Mouse (Mus musculus) forebrain, embryonic 16.5 days (tissue): Measurements from ENCODE around the gene Pdia5. TPM values are rescaled to one million over a fixed set of nuclear protein-coding genes. Genes with fewer than 3 reads are reported as not detected.
A peak's percentile ranks its signal among the peaks of the same experiment; 100 is the strongest.

Experiments used
- ATAC-seq: fragments of 200-750 bp; cut with Nextera tagmentation; 2 replicates; pipeline ENCODE4 v1.8.0; 2017; ENCODE audit warnings: mild to moderate bottlenecking, moderate library complexity
- H3K27ac ChIP-seq: fragments of 300-500 bp; sonication (generic); 2 replicates; pipeline ENCODE4 v1.5.1; 2014; ENCODE audit warnings: low read length, control low read depth
- H3K27me3 ChIP-seq: fragments of 300-500 bp; sonication (generic); replicated peaks from 2 replicates; pipeline ENCODE4 v1.6.1; 2014; ENCODE audit warnings: low read length; ENCODE audit not compliant: control insufficient read depth, insufficient read depth
- H3K36me3 ChIP-seq: fragments of 300-500 bp; sonication (generic); 2 replicates; pipeline ENCODE4 v1.6.1; 2014; ENCODE audit not compliant: control insufficient read depth, insufficient read depth
- H3K4me1 ChIP-seq: fragments of 300-500 bp; sonication (generic); replicated peaks from 2 replicates; pipeline ENCODE4 v1.6.1; 2014; ENCODE audit warnings: low read length; ENCODE audit not compliant: control insufficient read depth, insufficient read depth
- H3K4me2 ChIP-seq: fragments of 300-500 bp; sonication (generic); 2 replicates; pipeline ENCODE4 v1.6.1; 2014; ENCODE audit warnings: mild to moderate bottlenecking, low read length, control low read depth
- H3K4me3 ChIP-seq: fragments of 300-500 bp; sonication (generic); replicated peaks from 2 replicates; pipeline ENCODE4 v1.5.1; 2014; ENCODE audit warnings: mild to moderate bottlenecking, low read length, control low read depth
- H3K9ac ChIP-seq: fragments of 300-500 bp; sonication (generic); replicated peaks from 2 replicates; pipeline ENCODE4 v1.6.1; 2014; ENCODE audit warnings: low read depth, low read length, control low read depth
- H3K9me3 ChIP-seq: fragments of 300-500 bp; sonication (generic); 2 replicates; pipeline ENCODE4 v1.6.1; 2016; ENCODE audit warnings: low read length; ENCODE audit not compliant: control insufficient read depth
- WGBS: fragments of 180-500 bp; shearing (Covaris S2); extraction: QIAGEN DNeasy Blood & Tissue Kit; methylation state at CpG from one replicate; pipeline ENCODE4 v1.1.7; 2014; 5-methylcytosine and 5-hydroxymethylcytosine counted together
- polyA plus RNA-seq: library from polyadenylated mRNA; unstranded; fragments of >200 nt; fragmentation: Nextera tagmentation; extraction: Ambion mirVana; gene quantifications from 2 replicates; pipeline ENCODE4 v1.2.1, GENCODE M21; 2015

Gene Pdia5
- polyA plus RNA-seq, 1 experiment from 2014 or later: 9.8 TPM

DNA sequence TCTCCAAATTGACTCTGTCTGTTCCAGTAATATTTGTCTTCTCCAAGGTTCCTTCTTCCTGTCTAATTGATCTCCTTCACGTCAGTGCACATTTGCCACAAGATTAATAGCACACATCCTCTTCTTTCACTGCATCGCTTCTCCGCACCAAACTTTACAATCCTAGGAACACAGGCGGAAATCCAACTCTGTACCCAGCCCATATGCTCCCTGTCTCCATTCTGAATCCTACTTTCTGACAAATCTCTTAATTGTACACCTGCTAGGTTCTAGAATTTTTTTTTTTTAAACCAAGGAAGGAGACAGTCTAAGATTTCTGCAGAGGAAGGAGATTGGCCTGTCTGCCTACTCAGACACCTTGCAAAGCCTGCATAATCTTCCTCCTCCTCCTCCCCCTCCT is 59.1 kb downstream of the Pdia5 start:
- Histone ChIP-seq H3K9me3 (no peaks in the 10 kb centered on the region), H3K9ac (no peak overlapping the region), H3K27me3 (no peaks in the 10 kb centered on the region), H3K36me3 (no peaks in the 10 kb centered on the region), H3K4me2 (no peak overlapping the region), H3K4me1 (no peaks in the 10 kb centered on the region), H3K27ac (no peak overlapping the region), H3K4me3 (no peak overlapping the region)
- 76% methylated on average over 4 of the region's 4 CpGs for WGBS
- no peak for ATAC-seq

DNA sequence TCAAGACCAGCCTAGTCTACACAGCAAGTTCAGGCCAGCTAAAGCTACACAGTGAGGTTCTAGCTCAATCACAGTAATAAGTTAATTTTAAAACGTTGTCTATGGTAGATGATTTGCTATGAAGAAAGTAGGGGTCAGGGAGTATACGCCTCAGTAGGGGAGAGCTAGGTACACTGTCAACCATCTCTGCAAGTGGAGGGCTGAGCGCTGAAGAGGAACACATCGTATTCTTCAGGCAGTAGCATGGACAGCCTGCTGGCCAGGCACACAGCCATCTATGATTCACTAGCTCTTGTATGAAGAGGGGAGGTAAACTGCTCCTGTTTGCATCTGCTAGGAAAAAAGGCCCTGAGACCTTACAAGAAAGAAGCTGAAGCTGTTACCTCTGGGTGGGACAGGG is 65.7 kb downstream of the Pdia5 start:
- Histone ChIP-seq H3K9me3 (no peaks in the 10 kb centered on the region), H3K36me3 (no peaks in the 10 kb centered on the region), H3K4me2 (no peak overlapping the region), H3K27me3 (no peaks in the 10 kb centered on the region), H3K9ac (no peak overlapping the region), H3K4me1 (no peaks in the 10 kb centered on the region), H3K27ac (no peak overlapping the region), H3K4me3 (no peak overlapping the region)
- no peak for ATAC-seq
- 80% methylated on average over 4 of the region's 4 CpGs for WGBS

DNA sequence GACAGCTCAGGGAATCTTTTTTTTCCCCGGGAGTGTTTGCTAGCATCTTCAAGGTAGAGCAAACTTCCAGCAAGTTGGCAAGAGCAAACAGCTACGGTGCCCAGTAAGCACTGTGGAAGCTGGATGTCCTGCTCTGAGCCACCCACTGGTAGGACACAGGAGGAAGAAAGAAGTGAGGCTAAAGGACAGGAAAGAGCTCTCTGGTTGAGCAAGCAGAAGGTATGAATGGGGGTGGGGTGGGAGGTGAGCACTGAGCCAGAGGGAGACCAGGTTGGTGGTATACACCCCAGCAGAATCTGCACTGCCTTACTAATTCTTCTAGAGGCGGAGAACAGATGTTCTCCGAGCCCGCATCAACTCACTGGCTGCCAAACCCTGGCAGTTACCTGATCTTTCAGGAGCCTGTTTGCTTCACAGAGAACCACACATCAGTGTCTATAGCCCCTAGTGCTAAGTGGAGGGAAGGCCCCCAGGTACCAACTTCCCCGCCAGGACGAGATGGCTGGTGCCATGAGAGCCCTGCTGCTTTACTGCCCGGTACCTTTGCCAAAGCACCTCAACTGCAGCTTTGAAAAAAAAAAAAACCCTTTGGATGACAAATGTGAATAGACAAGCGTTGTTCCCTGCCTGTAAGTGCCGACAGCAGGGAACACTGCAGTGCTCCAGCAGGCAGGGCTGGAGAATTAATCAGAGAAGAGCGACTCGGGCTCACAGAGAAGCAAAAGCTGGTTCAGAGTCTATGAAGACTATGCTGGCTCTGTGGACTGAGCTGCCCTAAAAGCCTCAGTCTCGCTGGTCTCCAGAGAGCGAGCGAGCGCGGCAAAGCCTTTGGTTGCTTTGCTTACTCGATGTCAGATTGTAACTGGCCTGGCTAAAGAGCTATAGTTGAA is 67.2 kb downstream of the Pdia5 start:
- no peak overlapping the region for H3K4me3 ChIP-seq
- 57% methylated on average over 18 of the region's 18 CpGs for whole genome bisulfite sequencing
- H3K27me3 ChIP-seq: no peaks in the 10 kb centered on the region
- ATAC-seq: no peak; the same call in 1 of the 2 replicates
- no peaks in the 10 kb centered on the region for H3K9me3 ChIP-seq
- no peaks in the 10 kb centered on the region for H3K36me3 ChIP-seq
- H3K4me1 ChIP-seq: no peaks in the 10 kb centered on the region
- H3K9ac ChIP-seq: no peak overlapping the region
- no peak overlapping the region for H3K4me2 ChIP-seq
- H3K27ac ChIP-seq: no peak overlapping the region

DNA sequence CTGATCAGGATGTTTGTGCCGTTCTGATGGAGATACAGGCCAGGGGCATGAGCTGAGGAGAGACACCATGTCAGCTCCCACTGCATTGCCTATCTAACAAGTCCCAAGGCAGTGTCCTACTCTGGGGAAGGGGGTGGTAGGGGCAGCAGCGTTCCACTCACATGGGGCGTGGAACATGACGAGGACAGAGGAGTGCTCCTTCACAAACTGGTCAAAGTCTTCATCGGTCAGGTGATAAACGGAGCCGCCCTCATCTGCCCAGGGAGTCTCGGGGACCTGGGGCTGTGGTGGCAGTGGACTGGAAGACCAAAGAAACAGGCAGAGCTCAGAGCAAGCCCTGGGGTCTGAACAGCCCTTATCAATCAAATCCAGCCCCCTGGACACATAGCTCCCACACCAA is 68.0 kb downstream of the Pdia5 start:
- H3K4me2 ChIP-seq: no peak overlapping the region
- H3K27ac ChIP-seq: no peak overlapping the region
- no peak overlapping the region for H3K4me3 ChIP-seq
- no peaks in the 10 kb centered on the region for H3K4me1 ChIP-seq
- no peak overlapping the region for H3K9ac ChIP-seq
- 94% methylated on average over 8 of the region's 8 CpGs for WGBS
- no peaks in the 10 kb centered on the region for H3K27me3 ChIP-seq
- no peak for ATAC-seq
- H3K9me3 ChIP-seq: no peaks in the 10 kb centered on the region
- no peaks in the 10 kb centered on the region for H3K36me3 ChIP-seq

DNA sequence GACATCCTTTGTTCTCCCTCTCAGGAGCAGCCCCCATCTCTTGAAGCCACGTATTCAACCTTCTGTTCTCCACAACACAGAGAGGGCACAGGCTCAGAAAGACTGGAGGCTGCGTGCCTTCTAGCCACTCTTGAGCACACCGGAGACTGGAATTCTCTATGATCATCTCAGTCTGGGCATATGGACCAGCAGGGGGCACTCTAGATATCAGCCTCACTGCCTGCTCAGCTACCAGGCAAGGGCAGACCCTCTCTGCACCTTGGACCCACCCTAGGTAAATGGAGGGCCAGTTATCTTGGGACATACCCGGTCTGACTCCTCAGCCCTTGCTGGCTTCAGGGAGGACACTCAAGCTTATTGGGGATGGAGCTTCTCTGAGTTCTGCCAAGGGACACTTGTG is 68.5 kb downstream of the Pdia5 start:
- Histone ChIP-seq H3K9ac (no peak overlapping the region), H3K9me3 (no peaks in the 10 kb centered on the region), H3K27me3 (no peaks in the 10 kb centered on the region), H3K36me3 (no peaks in the 10 kb centered on the region), H3K4me2 (no peak overlapping the region), H3K4me3 (no peak overlapping the region), H3K27ac (no peak overlapping the region), H3K4me1 (no peaks in the 10 kb centered on the region)
- ATAC-seq: peak; percentile 54; the same call in 1 of the 2 replicates
- 77% methylated on average over 4 of the region's 4 CpGs for WGBS

DNA sequence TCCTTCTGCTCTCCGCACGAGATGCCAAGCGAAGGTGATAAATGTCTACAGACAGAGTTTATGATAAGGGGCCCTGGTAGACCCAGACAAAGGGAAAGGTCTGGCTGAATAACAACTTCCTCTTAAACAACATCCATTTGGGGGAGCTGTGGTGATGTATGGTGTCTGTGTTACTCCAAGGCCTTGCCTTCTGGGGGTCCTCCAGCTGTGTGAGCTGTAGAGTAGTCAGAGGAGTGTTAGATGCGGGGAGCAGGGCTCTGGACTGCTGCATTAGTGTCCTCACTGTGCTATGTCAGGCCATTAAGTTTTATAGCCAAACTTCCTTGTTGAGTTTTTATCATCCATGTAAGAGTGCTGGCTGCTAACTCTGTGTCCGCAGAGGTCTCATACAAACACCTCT is 76.1 kb downstream of the Pdia5 start:
- 90% methylated on average over 5 of the region's 5 CpGs for WGBS
- Histone ChIP-seq H3K4me2 (no peak overlapping the region), H3K4me1 (no peaks in the 10 kb centered on the region), H3K9me3 (no peaks in the 10 kb centered on the region), H3K9ac (no peak overlapping the region), H3K4me3 (no peak overlapping the region), H3K36me3 (no peaks in the 10 kb centered on the region), H3K27ac (no peak overlapping the region), H3K27me3 (no peaks in the 10 kb centered on the region)
- no peak for ATAC-seq

DNA sequence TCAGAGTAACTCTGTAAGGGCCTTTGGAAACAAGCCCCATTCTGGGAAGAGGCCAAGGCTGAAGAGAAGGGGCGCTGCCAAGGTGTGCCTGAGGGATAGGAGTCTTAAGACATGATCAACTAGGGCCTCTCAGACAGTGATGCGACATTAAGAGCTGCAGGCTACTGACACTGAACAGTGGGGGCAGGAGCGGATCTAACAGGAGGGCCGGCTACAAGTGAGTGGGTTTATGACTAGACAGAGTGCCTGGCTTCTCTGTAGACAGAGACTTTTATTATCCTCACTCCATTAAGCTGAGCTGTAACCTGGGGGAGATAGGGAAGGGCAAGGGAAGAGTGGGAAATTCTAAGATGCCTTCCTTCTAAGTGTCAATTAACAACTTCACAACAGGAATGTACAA is 84.0 kb downstream of the Pdia5 start:
- Histone ChIP-seq H3K4me1 (no peaks in the 10 kb centered on the region), H3K9me3 (no peaks in the 10 kb centered on the region), H3K4me3 (no peak overlapping the region), H3K27ac (no peak overlapping the region), H3K9ac (no peak overlapping the region), H3K4me2 (no peak overlapping the region), H3K27me3 (no peaks in the 10 kb centered on the region), H3K36me3 (no peaks in the 10 kb centered on the region)
- 82% methylated on average over 4 of the region's 4 CpGs for WGBS
- no peak for ATAC-seq

DNA sequence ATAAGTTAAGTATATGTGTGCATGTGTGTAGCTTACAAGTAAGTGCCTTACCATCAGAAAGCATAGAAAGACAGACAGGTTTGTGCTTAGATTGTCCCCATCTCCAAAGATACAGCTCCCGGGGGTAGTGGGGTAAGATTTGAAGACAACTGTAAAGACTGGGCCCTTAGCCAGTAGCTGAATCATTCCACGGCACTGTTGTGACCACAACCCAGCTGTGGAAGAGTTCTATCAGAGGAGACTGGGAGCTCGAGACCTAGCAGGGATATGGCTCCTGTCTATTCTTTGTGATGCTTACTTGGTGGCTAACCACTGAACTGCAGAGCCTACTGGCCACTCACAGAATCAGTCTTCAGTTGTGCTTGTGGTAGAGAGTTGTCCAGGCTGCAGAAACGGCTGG is 84.5 kb downstream of the Pdia5 start:
- H3K9me3 ChIP-seq: no peaks in the 10 kb centered on the region
- WGBS: 73% methylated on average over 4 of the region's 4 CpGs
- ATAC-seq: no peak
- no peaks in the 10 kb centered on the region for H3K36me3 ChIP-seq
- H3K4me1 ChIP-seq: no peaks in the 10 kb centered on the region
- no peaks in the 10 kb centered on the region for H3K27me3 ChIP-seq
- no peak overlapping the region for H3K9ac ChIP-seq
- no peak overlapping the region for H3K4me3 ChIP-seq
- no peak overlapping the region for H3K4me2 ChIP-seq
- no peak overlapping the region for H3K27ac ChIP-seq

DNA sequence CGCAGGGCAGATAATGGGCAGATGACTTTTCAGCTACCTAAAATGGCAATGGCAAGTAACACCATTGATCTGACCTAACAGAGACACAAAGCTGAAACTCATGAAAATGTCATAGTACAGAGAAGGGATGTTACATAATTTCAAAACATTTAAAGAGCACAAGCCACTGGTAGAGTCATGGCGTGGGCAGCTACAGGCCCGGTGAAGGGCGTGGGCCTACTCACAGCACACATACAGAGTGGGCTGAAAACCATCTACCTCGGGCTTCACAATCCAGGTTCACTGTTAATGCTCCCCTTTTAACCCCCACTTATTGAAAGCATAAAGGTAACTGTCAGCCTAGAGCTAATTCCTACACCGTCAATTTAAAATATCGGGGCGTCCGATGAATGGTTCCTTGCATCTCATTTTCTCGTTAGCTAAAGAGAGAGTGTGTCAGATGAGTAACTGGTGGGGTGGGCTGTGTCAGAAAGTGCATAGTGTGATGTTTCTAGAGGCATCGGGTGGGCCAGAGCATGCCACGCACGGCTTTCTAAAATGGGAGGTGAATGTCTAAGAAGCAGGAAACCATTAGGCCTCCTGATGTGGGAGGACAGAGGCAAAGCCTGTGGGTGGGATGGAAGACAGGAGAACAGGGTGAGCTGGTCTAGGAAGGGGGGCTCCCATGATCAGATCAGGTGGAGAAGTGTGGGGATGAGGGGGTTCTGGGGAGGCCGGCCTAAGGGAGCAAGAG is 85.2 kb downstream of the Pdia5 start:
- H3K9ac ChIP-seq: no peak overlapping the region
- 85% methylated on average over 14 of the region's 14 CpGs for WGBS
- H3K9me3 ChIP-seq: no peaks in the 10 kb centered on the region
- H3K4me3 ChIP-seq: no peak overlapping the region
- H3K27me3 ChIP-seq: no peaks in the 10 kb centered on the region
- no peak for ATAC-seq
- H3K4me2 ChIP-seq: no peak overlapping the region
- no peaks in the 10 kb centered on the region for H3K4me1 ChIP-seq
- no peaks in the 10 kb centered on the region for H3K36me3 ChIP-seq
- H3K27ac ChIP-seq: no peak overlapping the region
